ENCODE assay signal across 20 mouse cellular contexts in genomic region chr3:114929605-114930004, GRCm38 (mm10). TPM values are rescaled to one million over a fixed set of nuclear protein-coding genes. Genes with fewer than 3 reads are reported as not detected.
DNase-seq lines count a peak whose midpoint lies in the region.
"Had no signal": no experiment of that assay in that cellular context is flagged by ENCODE, and none has a peak within 500 bp of the region (broad histone marks: within the 10 kb centered on the region; RNA-seq: fewer than 3 reads in every experiment).

No protein-coding gene starts in this region.

- DNase-seq in left cerebral cortex, postnatal 4 days: peak; percentile 30
- DNase-seq in left cerebral cortex, postnatal 25 days (ENCODE audit: low spot score in 2 of 2): no peak
- DNase-seq in cerebellum, adult 18-20 months: peak; percentile 90 to 91
- peak; percentile 87 to 88 for DNase-seq in cerebellum, postnatal 10 days
- DNase-seq in gastrocnemius, postnatal 36 days: no peak
- DNase-seq in Muller cell, postnatal 12 days (ENCODE audit: inconsistent ontology term): no peak
- DNase-seq in layer of hippocampus, postnatal 36 days: no peak
- DNase-seq: adrenal gland, postnatal 14 days; gastrocnemius, postnatal 10 days; heart, adult 11 months; kidney, postnatal 25 days; liver, embryonic 13.5 days; lung, adult 18-20 months; lung, postnatal 14 days; retina, postnatal 1 day; right cerebral cortex, postnatal 14 days had no signal

- intact Hi-C loops in left cerebral cortex, postnatal 4 days (cut with DNase I): no loop called here
- intact Hi-C loops in left cerebral cortex, postnatal 25 days (cut with DNase I): no loop called here
- intact Hi-C loops in gastrocnemius, postnatal 36 days (cut with DNase I): no loop called here

RNA-seq across cellular contexts. Expression of gene Olfm3, which starts 25.7 kb away (rescaled TPM):
- 10 to 100 TPM; 16.7 to 24.9 TPM for total RNA-seq in left cerebral cortex, postnatal 4 days (2021)
- total RNA-seq in left cerebral cortex, postnatal 25 days (2021): 10 to 100 TPM; 38.2 to 46.2 TPM
- not detected for total RNA-seq in gastrocnemius, postnatal 36 days (2021)
- total RNA-seq in layer of hippocampus, postnatal 36 days (2021): 10 to 100 TPM; 16.5 to 19.5 TPM
- total RNA-seq: heart, postnatal 25 days; megakaryocyte, adult 5-6 weeks; MEL; monocyte, adult 5-6 weeks had no signal

Comparison
In these comparisons a context has a peak if more than half of its experiments do, and no peak if none do; other contexts are left out.
1. DNase-seq: peak in left cerebral cortex, postnatal 4 days (single experiment), cerebellum, adult 18-20 months (2 of 2) and cerebellum, postnatal 10 days (2 of 2); none in left cerebral cortex, postnatal 25 days (0 of 2), gastrocnemius, postnatal 36 days (0 of 2), Muller cell, postnatal 12 days (single experiment) and layer of hippocampus, postnatal 36 days (0 of 2).
2. RNA of gene Olfm3, which starts 25.7 kb away (total RNA-seq): 38.2 to 46.2 TPM in left cerebral cortex, postnatal 25 days, 16.7 to 24.9 TPM in left cerebral cortex, postnatal 4 days and 16.5 to 19.5 TPM in layer of hippocampus, postnatal 36 days; not detected in gastrocnemius, postnatal 36 days; every median in the first group is over 10 times any median in the second.